Mouse (Mus musculus) layer of hippocampus, adult 18-20 months (tissue): ENCODE data around the gene Clpx. TPM values are rescaled to one million over a fixed set of nuclear protein-coding genes. Genes with fewer than 3 reads are reported as not detected.
A peak's percentile ranks its signal among the peaks of the same experiment; 100 is the strongest.
"Not testable (repeated sequence)": the region's sequence is repeated elsewhere in the genome, so short reads cannot be mapped to it uniquely, and the experiment has no call there.

Experiments used
- DNase-seq, 2 experiments: peaks; one replicate each; pipeline ENCODE4 v3.0.0; 2022; ENCODE audit warnings: low spot score in 2 of 2
- long read RNA-seq: library from polyadenylated mRNA; stranded (forward); transcript quantifications from one replicate; pipeline ENCODE4 v2.0.0, GENCODE M21; 2021
- total RNA-seq, 2 experiments: library from RNA; stranded (reverse); gene quantifications; 2 replicates each; pipeline ENCODE4 v1.2.3; 2021

Gene Clpx
- total RNA-seq, result 10 to 100 TPM; 28.7 to 29.6 TPM
- long read RNA-seq, transcript Clpx-201 (14 exons, 2,885 nt), result major isoform, 49 of 65 reads
- long read RNA-seq, transcript Clpx-202 (13 exons, 2,809 nt), result minor isoform, 10 of 65 reads
- long read RNA-seq, partial matches to known transcripts, result 2 of 65 reads
- long read RNA-seq, other reads (novel, unspliced or antisense), result 4 of 65 reads

- peak; percentile 96 to 98 for DNase-seq
Observed at GRCm38 (mm10) chr9:65293973-65294715, at the start of gene Clpx. TSS of gene Clpx (plus strand) at chr9:65294260.

GRCm38 (mm10) chr9:65247502-65248376 is 46.3 kb upstream of the Clpx start:
- DNase-seq, result no peak

GRCm38 (mm10) chr9:65248377-65248690 is 45.7 kb upstream of the Clpx start:
- DNase-seq, result no peak

GRCm38 (mm10) chr9:65252026-65252425 is 42.0 kb upstream of the Clpx start:
- no peak for DNase-seq

- no peak for DNase-seq
Observed at GRCm38 (mm10) chr9:65255906-65256600, 38.0 kb upstream of the Clpx start.

- no peak for DNase-seq
Observed at GRCm38 (mm10) chr9:65257218-65257910, 36.7 kb upstream of the Clpx start.

- no peak for DNase-seq
Observed at GRCm38 (mm10) chr9:65259366-65259765, 34.7 kb upstream of the Clpx start.

GRCm38 (mm10) chr9:65261591-65262230 is 32.3 kb upstream of the Clpx start:
- no peak for DNase-seq

GRCm38 (mm10) chr9:65262641-65263120 is 31.4 kb upstream of the Clpx start:
- no peak for DNase-seq

- DNase-seq, result no peak
Observed at GRCm38 (mm10) chr9:65264959-65265358, 29.1 kb upstream of the Clpx start, which contains the start of gene Cilp. TSS of gene Cilp (plus strand) at chr9:65265180.

GRCm38 (mm10) chr9:65267742-65268515 is 26.1 kb upstream of the Clpx start:
- DNase-seq, result peak; percentile 35

- DNase-seq, result no peak
Observed at GRCm38 (mm10) chr9:65273048-65273809, 20.8 kb upstream of the Clpx start.

GRCm38 (mm10) chr9:65273873-65274272 is 20.2 kb upstream of the Clpx start:
- DNase-seq, result no peak

GRCm38 (mm10) chr9:65274851-65275250 is 19.2 kb upstream of the Clpx start:
- DNase-seq, result not testable (repeated sequence)

GRCm38 (mm10) chr9:65275810-65276530 is 18.1 kb upstream of the Clpx start:
- no peak for DNase-seq

- peak in 1 of 2 experiments; percentile 14 for DNase-seq
Observed at GRCm38 (mm10) chr9:65281536-65282151, 12.4 kb upstream of the Clpx start.

GRCm38 (mm10) chr9:65283301-65283700 is 10.8 kb upstream of the Clpx start:
- peak in 1 of 2 experiments; percentile 65 for DNase-seq
